Mouse (Mus musculus) brown adipose tissue, adult 24 weeks (tissue): ENCODE results near the gene Atp6v1b1. TPM values are rescaled to one million over a fixed set of nuclear protein-coding genes. Genes with fewer than 3 reads are reported as not detected.
"Not testable (repeated sequence)": the region's sequence is repeated elsewhere in the genome, so short reads cannot be mapped to it uniquely, and the experiment has no call there.

Source experiments
- H3K27ac ChIP-seq: fragments of 200-500 bp; replicated peaks from 2 replicates; pipeline ENCODE4 v1.5.1; 2012; ENCODE audit warnings: low read depth, mild to moderate bottlenecking, low read length
- H3K4me1 ChIP-seq: fragments of 200-500 bp; 2 replicates; pipeline ENCODE4 v1.6.1; 2012; ENCODE audit warnings: low read length, mixed read lengths; ENCODE audit not compliant: control insufficient read depth, insufficient read depth, insufficient read length
- H3K4me3 ChIP-seq: fragments of 200-500 bp; 2 replicates; pipeline ENCODE4 v1.5.1; 2012; ENCODE audit warnings: low read depth, mild to moderate bottlenecking, low read length, moderate library complexity; ENCODE audit not compliant: insufficient read depth
- polyA plus RNA-seq: library from polyadenylated mRNA; stranded (reverse); fragments of >200 nt; gene quantifications from 2 replicates; pipeline ENCODE4 v1.2.4, GENCODE M21; 2012; ENCODE audit not compliant: missing spikeins, insufficient read depth, insufficient read length

Gene Atp6v1b1
- polyA plus RNA-seq, 1 experiment = not detected

DNA sequence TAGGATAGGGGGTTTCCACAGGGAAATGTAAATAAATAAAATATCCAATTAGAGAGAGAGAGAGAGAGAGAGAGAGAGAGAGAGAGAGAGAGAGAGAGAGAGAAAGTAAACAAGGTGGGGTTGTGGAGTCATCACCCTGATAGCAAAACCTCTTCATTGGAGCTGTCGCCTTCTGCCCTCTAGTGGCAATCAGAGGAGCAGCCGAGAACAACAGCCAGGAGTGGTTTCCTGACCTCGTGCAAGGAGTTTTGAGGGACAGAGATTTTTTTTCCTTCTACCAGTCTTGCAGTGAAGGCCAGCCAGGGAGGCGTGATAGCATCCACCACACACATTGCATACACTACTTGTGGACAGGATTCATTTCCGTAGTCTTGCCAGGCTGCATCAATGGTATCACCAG, 36.2 kb downstream of the Atp6v1b1 start:
- H3K27ac ChIP-seq = no peak overlapping the region
- H3K4me3 ChIP-seq = no peak overlapping the region
- H3K4me1 ChIP-seq = 0 out of 2 replicates have a peak, but pooled peaks cover 4% of the 10 kb centered on the region

DNA sequence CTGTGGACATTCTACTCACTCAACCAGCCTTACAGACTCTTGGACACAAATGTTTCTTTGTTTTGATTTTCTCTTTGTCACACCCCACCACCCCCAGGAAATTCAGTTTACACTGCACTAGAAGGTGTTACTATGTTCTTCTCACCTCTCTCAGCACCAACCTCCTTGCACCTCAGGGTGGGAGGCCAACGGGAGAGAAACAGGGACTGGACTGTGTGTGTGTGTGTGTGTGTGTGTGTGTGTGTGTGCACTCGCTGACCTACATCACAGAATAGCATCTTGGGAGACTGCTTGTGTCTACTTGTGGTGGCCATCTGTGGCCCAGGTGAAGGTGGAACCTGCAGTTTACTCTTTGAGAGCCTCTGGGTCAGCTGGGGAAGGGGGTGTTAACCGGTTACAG, 43.6 kb downstream of the Atp6v1b1 start:
- Histone ChIP-seq H3K4me3 (no peak overlapping the region), H3K27ac (no peak overlapping the region), H3K4me1 (no peaks in the 10 kb centered on the region)

DNA sequence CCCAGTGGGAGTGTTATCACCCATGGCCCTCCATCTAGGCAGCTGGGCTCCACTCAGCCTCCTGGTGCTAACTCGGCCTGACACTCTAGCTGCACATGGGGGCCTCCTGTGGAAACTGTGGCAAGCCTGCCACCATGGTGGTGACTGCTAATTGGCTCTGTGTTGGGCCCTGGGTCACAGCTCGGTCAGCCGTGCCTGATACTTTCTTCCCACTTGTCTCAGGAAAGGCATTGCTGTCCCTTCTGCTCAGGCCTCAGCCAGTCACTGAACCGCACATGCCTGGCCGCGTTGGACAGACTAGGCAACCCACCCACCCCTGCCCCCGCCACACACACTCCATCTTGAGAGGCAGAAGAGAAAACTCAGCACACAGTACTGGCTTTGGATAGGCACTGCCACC, 45.8 kb downstream of the Atp6v1b1 start:
- no peaks in the 10 kb centered on the region for H3K4me1 ChIP-seq
- H3K27ac ChIP-seq = no peak overlapping the region
- no peak overlapping the region for H3K4me3 ChIP-seq

DNA sequence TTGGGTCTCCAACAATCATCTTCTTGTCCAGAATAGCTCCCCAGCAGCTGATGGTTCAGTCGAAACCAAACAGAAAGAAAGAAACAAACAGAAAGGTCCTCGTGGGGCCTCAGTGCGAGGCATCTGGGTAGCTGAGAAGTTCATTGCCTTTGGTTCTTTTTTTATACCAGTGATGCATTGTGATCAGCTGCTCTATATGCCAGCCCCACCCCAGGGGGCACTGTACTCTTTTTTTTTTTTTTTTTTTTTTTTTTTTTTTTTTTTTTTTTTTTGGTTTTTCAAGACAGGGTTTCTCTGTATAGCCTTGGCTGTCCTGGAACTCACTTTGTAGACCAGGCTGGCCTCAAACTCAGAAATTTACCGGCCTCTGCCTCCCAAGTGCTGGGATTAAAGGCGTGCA, 47.7 kb downstream of the Atp6v1b1 start:
- H3K4me3 ChIP-seq, H3K4me1 ChIP-seq, H3K27ac ChIP-seq: not testable (repeated sequence)

DNA sequence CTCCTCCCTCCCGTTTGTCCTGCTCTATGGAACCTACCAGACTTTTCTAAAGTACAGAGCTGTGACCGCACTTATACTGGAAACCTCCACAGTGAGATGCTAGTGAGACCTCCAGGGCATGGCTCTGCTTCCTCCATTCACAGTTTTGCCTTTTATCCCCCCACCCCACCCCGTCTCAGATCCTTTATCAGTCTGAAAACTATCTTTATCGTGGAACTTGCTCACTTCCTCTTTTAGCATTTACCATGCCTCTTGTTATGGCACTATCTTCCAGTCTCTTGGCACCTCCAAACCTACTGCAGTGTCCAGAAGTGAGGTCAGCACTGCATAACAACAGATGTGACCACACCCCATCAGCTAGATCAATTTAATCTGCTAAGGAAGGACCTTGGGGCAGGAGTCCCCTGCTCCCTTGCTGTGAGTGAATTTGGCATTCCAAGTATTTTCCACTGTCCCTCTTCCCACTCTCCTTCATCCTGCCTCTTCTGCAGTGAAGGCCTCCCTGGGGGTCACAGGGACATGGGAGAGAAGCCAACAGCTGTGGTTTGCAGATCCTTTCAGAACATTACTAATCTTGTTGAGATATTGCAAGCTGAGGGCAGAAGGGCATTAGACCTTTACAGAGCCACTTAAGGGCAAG, 48.6 kb downstream of the Atp6v1b1 start:
- Histone ChIP-seq H3K4me3 (no peak overlapping the region), H3K27ac (no peak overlapping the region), H3K4me1 (no peaks in the 10 kb centered on the region; the same call in 1 of the 2 replicates)

DNA sequence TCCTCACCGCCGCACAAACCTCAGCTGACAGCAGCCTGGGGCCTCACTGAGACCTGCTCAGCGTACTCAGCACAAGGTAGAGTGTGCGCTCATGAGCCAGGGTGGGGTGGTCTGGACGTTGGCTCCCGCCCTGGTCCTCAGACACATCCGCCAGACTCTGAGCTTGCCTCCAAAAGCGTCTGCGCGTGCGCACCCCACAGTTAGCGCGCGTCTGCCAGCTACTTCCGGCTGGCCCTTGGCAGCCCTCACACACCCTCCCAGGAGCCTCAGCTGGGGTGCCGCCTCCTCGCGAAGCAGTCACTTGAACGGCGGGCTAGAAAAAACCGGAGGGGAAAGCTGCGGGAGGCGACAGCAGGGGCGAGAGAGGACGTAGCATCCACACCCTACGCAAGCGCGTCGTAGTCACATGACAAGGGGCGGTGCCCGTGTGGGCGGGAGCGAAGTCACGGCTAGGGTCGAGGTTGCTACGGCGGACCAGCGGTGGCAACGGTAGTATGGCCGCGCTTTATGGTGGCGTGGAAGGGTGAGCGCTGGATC, 52.0 kb downstream of the Atp6v1b1 start, which contains the start of gene Nagk:
Gene Nagk, plus strand, starts transcription at position 223 of the 537 bp plus-strand sequence.
- peak within 1 kb of the TSS; percentile 93 for H3K27ac ChIP-seq
- peak within 1 kb of the TSS; percentile 82 for H3K4me3 ChIP-seq
- no peaks in the 10 kb centered on the region; the same call in 1 of the 2 replicates for H3K4me1 ChIP-seq

DNA sequence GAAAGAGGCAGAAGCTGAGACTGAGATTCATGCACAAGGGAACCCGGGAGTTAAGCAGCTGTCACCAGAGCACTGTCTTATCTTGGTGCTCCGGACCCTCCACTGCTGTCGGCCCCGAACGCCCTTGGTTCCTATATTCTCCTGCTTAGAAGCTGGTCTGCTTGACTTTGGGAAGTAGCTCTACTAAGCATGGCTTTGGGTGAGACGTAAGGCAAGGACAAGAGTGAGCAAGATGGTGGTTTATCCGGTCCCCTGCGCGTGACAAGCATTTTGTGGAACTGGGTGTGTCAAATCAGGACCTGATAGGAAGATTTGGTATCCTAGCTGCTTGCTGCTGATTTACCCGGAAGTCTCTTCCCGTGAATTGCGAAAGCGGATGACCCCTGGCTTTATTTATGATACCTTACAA, 52.7 kb downstream of the Atp6v1b1 start:
- H3K27ac ChIP-seq = peak overlapping the region; percentile 93
- H3K4me1 ChIP-seq = no peaks in the 10 kb centered on the region; the same call in 1 of the 2 replicates
- H3K4me3 ChIP-seq = peak overlapping the region; percentile 82

DNA sequence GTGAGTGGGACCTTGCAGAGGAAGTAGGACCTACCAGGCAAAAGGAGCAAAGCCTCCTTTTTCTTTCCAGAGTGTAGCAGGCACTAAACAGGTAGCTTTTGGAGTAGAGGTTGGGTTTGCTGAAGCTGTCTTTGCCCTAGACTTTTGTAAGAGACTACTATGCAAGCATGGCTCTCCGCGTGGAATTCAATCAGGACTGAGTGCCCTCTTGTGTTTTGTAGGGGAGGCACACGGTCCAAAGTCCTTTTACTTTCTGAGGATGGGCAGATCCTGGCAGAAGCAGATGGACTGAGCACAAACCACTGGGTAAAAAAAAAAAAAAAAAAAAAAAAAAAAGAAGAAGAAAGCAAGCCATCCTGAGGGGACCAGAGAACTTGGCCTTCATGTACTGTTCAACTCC, 53.9 kb downstream of the Atp6v1b1 start:
- Histone ChIP-seq H3K27ac (no peak overlapping the region), H3K4me1 (no peaks in the 10 kb centered on the region; the same call in 1 of the 2 replicates), H3K4me3 (no peak overlapping the region)

DNA sequence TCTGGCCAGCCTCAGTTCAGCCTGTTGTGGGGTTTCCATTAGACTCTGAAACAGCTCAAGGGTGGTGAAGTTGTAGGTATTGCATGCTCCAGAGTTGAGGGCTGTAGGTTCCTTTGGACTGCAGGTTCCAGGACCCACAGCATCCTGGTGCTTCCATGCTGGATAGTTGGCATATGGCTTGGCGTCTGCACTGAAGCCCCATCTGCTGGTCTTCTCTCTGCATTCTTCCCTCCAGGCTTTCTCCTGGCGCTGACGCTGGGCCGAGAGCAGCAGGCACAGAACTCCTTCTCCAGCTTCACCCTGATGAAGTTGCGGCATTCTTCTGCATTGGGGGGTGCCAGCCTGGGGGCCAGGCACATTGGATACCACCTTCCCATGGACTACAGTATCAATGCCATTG, 59.2 kb downstream of the Atp6v1b1 start:
- H3K27ac ChIP-seq = no peak overlapping the region
- no peak overlapping the region for H3K4me3 ChIP-seq
- H3K4me1 ChIP-seq = no peaks in the 10 kb centered on the region

DNA sequence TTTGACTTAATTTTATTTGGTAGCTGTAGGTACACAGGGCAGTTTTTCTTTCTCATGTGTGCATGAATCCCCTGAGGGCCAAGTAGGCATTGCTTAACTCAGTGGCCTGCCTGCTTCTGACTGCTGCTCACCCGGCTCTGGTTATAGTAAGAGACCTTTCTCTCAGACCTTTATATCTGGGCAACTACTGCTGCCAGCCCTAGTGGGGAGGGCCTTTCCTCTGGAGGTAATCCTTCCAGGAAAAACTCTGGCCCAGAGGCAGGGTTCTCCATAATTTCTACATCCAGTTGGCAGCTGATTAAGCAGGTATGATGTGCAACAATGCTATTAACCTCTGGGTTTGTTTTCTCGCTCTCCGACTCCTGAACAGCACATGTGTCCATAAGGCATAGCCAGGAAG, 60.1 kb downstream of the Atp6v1b1 start:
- H3K4me3 ChIP-seq = no peak overlapping the region
- H3K4me1 ChIP-seq = no peaks in the 10 kb centered on the region
- no peak overlapping the region for H3K27ac ChIP-seq

Other genes starting within 250 kb of the Atp6v1b1 start
- gene Dguok, start 236.0 kb upstream of the Atp6v1b1 start, polyA plus RNA-seq = 33.1 and 34.8 TPM in 2 replicates
- 1.3 and 1.9 TPM in 2 replicates for gene Actg2, start 206.7 kb upstream of the Atp6v1b1 start, polyA plus RNA-seq
- gene Stambp, start 170.3 kb upstream of the Atp6v1b1 start, polyA plus RNA-seq = 15.4 and 16.4 TPM in 2 replicates
- gene Clec4f, start 86.8 kb upstream of the Atp6v1b1 start, polyA plus RNA-seq = not detected in 2 replicates
- gene Cd207, start 65.1 kb upstream of the Atp6v1b1 start, polyA plus RNA-seq = not detected in 2 replicates
- gene Vax2, start 31.7 kb upstream of the Atp6v1b1 start, polyA plus RNA-seq = not detected in 2 replicates
- gene Ankrd53, start 19.7 kb downstream of the Atp6v1b1 start, polyA plus RNA-seq = not detected in 2 replicates
- gene Tex261, start 32.8 kb downstream of the Atp6v1b1 start, polyA plus RNA-seq = 41.1 and 53.2 TPM in 2 replicates
- 15.3 and 26.6 TPM in 2 replicates for gene Nagk, start 52.0 kb downstream of the Atp6v1b1 start, polyA plus RNA-seq
- 15.6 and 17.2 TPM in 2 replicates for gene Paip2b, start 88.8 kb downstream of the Atp6v1b1 start, polyA plus RNA-seq
- 28.2 and 48.0 TPM in 2 replicates for gene Zfp638, start 124.1 kb downstream of the Atp6v1b1 start, polyA plus RNA-seq